Mouse (Mus musculus) myocyte (in vitro differentiated cells): ENCODE data around the gene Dph7. TPM values are rescaled to one million over a fixed set of nuclear protein-coding genes. Genes with fewer than 3 reads are reported as not detected.

Experiments
- H3K27me3 ChIP-seq: one replicate; pipeline ENCODE4 v1.6.1; 2011; ENCODE audit not compliant: control insufficient read depth, insufficient read depth, insufficient read length
- H3K36me3 ChIP-seq: one replicate; pipeline ENCODE4 v1.6.1; 2011; ENCODE audit not compliant: control insufficient read depth, insufficient read depth
- H3K4me2 ChIP-seq: one replicate; pipeline ENCODE4 v1.6.1; 2011; ENCODE audit warnings: low read depth, control low read depth
- H3K4me3 ChIP-seq: one replicate; pipeline ENCODE4 v1.5.1; 2011; ENCODE audit warnings: mild to moderate bottlenecking, control low read depth, moderate library complexity
- H3K79me2 ChIP-seq: one replicate; pipeline ENCODE4 v1.6.1; 2011; ENCODE audit not compliant: control insufficient read depth, insufficient read depth
- H3ac ChIP-seq: one replicate; pipeline ENCODE4 v1.6.1; 2011; ENCODE audit not compliant: control insufficient read depth, insufficient read length
- CEBPB ChIP-seq: IDR thresholded peaks from 2 replicates; pipeline ENCODE4 v1.6.1; 2011; ENCODE audit warnings: mild to moderate bottlenecking, moderate library complexity; ENCODE audit not compliant: poor library complexity, insufficient read depth, severe bottlenecking
- E2F4 ChIP-seq: IDR thresholded peaks from one replicate; pipeline ENCODE4 v1.6.1; 2011; ENCODE audit warnings: mild to moderate bottlenecking, control low read depth, moderate library complexity; ENCODE audit not compliant: insufficient read depth
- MAX ChIP-seq: IDR thresholded peaks from one replicate; pipeline ENCODE4 v1.6.1; 2011; ENCODE audit warnings: low read depth, mild to moderate bottlenecking, control low read depth
- MYOD1 ChIP-seq, 3 experiments: IDR thresholded peaks; one replicate each; pipeline ENCODE4 v1.6.1; 2011; ENCODE audit warnings: control low read depth in 2 of 3, low read depth in 2 of 3, mild to moderate bottlenecking in 2 of 3, moderate library complexity in 1 of 3; ENCODE audit not compliant: insufficient read length in 2 of 3, control insufficient read depth in 1 of 3
- MYOG ChIP-seq, 3 experiments: IDR thresholded peaks; one replicate each; pipeline ENCODE4 v1.6.1; 2011; ENCODE audit warnings: control low read depth in 2 of 3, low read depth in 2 of 3, mild to moderate bottlenecking in 2 of 3; ENCODE audit not compliant: insufficient read length in 2 of 3, control insufficient read depth in 1 of 3, insufficient read depth in 1 of 3
- POLR2A ChIP-seq: IDR thresholded peaks from one replicate; pipeline ENCODE4 v1.6.1; 2011; ENCODE audit warnings: low read depth, mild to moderate bottlenecking, control low read depth, moderate library complexity; ENCODE audit not compliant: insufficient read length
- POLR2AphosphoS2 ChIP-seq: IDR thresholded peaks from one replicate; pipeline ENCODE4 v1.6.1; 2011; ENCODE audit warnings: low read depth, control low read depth; ENCODE audit not compliant: insufficient read length
- REST ChIP-seq: IDR thresholded peaks from one replicate; pipeline ENCODE4 v1.6.1; 2011; ENCODE audit warnings: mild to moderate bottlenecking, control low read depth, moderate library complexity; ENCODE audit not compliant: insufficient read depth, insufficient read length
- SRF ChIP-seq: IDR thresholded peaks from one replicate; pipeline ENCODE4 v1.6.1; 2011; ENCODE audit warnings: low read depth; ENCODE audit not compliant: control insufficient read depth, insufficient read length
- TCF12 ChIP-seq: IDR thresholded peaks from one replicate; pipeline ENCODE4 v1.6.1; 2011; ENCODE audit warnings: mild to moderate bottlenecking, control low read depth; ENCODE audit not compliant: poor library complexity, insufficient read depth, severe bottlenecking
- TCF3 ChIP-seq: IDR thresholded peaks from one replicate; pipeline ENCODE4 v1.6.1; 2011; ENCODE audit warnings: low read depth, control low read depth; ENCODE audit not compliant: insufficient read length
- USF1 ChIP-seq: IDR thresholded peaks from one replicate; pipeline ENCODE4 v1.6.1; 2011; ENCODE audit warnings: low read depth, mild to moderate bottlenecking, control low read depth, moderate library complexity
- polyA plus RNA-seq: library from polyadenylated mRNA; unstranded; fragments of >200 nt; fragmentation: generic; extraction: Trizol; gene quantifications from one replicate; pipeline ENCODE4 v1.2.1, GENCODE M21; 2012; ENCODE audit warnings: missing spikeins

Dph7 gene
- polyA plus RNA-seq: 11.7 TPM

GRCm38 (mm10) chr2:24962304-24963000 lies at the start of gene Dph7:
Gene Dph7, plus strand, starts transcription at chr2:24962400.
- H3K4me2 ChIP-seq: peak within 1 kb of the TSS; percentile 85
- H3K79me2 ChIP-seq: no peaks in the 10 kb centered on the region
- peak within 1 kb of the TSS; percentile 45 for H3K4me3 ChIP-seq
- peak within 1 kb of the TSS; percentile 32 for H3ac ChIP-seq
- H3K27me3 ChIP-seq: no peaks in the 10 kb centered on the region
- H3K36me3 ChIP-seq: peaks cover 15% of the 10 kb centered on the region
- TF ChIP-seq MYOG (IDR thresholded peaks at IDR 0.05; ENCODE audit: control insufficient read depth in 1 of 3, insufficient read depth in 1 of 3, insufficient read length in 2 of 3, low read depth in 2 of 3) (peak in 1 of 3 experiments; percentile 41), SRF (no peak), MYOD1 (IDR thresholded peaks at IDR 0.05; ENCODE audit: control insufficient read depth in 1 of 3, insufficient read length in 2 of 3, low read depth in 2 of 3) (peak in 1 of 3 experiments; percentile 59), POLR2A (peak; percentile 91), MAX (no peak), CEBPB (no peak), REST (peak; percentile 23), TCF3 (no peak), TCF12 (no peak), USF1 (no peak), E2F4 (no peak), POLR2AphosphoS2 (peak; percentile 98)

DNA sequence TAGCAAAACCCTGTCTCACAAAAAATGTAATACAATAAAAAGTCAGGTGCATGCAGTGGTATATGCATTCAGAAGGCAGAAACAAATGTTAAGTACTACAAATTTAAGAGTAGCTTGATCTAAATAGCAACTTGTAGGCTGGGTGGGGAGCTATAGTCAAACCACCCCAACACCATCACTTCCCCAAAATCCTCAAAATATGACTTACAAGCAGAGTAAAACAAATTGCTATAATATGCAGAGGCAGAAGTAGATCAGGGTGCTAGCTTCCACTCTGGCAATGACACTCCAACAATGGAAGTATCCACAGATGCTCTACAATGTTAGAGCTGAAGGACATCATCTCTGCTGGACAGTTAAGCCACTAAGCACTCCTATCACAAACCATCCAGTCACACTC lies 49.6 kb upstream of the Dph7 start:
- no peak overlapping the region for H3K4me3 ChIP-seq
- no peaks in the 10 kb centered on the region for H3K27me3 ChIP-seq
- peaks cover 99% of the 10 kb centered on the region for H3K79me2 ChIP-seq
- H3K36me3 ChIP-seq: peaks cover 7% of the 10 kb centered on the region
- H3ac ChIP-seq: no peak overlapping the region
- TF ChIP-seq TCF3 (no peak), POLR2A (no peak), POLR2AphosphoS2 (no peak)
- no peak overlapping the region for H3K4me2 ChIP-seq

DNA sequence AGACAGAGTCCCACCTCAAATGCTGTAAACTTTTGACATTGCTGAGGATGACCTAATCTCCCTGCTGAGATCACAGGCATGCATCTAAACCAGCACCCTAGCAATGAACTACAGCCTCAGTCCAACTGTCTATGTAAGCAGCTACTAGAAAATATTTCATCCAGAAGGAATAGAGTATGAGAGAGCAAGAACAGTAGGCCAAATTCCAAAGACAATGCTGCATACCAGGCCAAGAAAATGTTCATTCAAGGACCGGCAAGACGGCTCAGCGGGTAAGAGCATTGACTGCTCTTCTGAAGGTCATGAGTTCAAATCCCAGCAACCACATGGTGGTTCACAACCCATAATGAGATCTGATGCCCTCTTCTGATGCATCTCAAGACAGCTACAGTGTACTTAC lies 47.4 kb upstream of the Dph7 start:
- Histone ChIP-seq H3K79me2 (peaks cover 92% of the 10 kb centered on the region), H3K27me3 (no peaks in the 10 kb centered on the region), H3K4me2 (no peak overlapping the region), H3K36me3 (peaks cover 7% of the 10 kb centered on the region), H3ac (no peak overlapping the region), H3K4me3 (no peak overlapping the region)
- no peak for TF ChIP-seq MYOG (IDR thresholded peaks at IDR 0.05; ENCODE audit: control insufficient read depth in 1 of 3, insufficient read depth in 1 of 3, insufficient read length in 2 of 3, low read depth in 2 of 3)
- TF ChIP-seq TCF12: no peak
- TF ChIP-seq USF1: no peak
- TF ChIP-seq MYOD1 (IDR thresholded peaks at IDR 0.05; ENCODE audit: control insufficient read depth in 1 of 3, insufficient read length in 2 of 3, low read depth in 2 of 3): no peak
- TF ChIP-seq REST: no peak
- no peak for TF ChIP-seq MAX
- no peak for TF ChIP-seq POLR2AphosphoS2
- TF ChIP-seq TCF3: no peak
- no peak for TF ChIP-seq E2F4
- TF ChIP-seq SRF: no peak
- TF ChIP-seq CEBPB: no peak
- no peak for TF ChIP-seq POLR2A

DNA sequence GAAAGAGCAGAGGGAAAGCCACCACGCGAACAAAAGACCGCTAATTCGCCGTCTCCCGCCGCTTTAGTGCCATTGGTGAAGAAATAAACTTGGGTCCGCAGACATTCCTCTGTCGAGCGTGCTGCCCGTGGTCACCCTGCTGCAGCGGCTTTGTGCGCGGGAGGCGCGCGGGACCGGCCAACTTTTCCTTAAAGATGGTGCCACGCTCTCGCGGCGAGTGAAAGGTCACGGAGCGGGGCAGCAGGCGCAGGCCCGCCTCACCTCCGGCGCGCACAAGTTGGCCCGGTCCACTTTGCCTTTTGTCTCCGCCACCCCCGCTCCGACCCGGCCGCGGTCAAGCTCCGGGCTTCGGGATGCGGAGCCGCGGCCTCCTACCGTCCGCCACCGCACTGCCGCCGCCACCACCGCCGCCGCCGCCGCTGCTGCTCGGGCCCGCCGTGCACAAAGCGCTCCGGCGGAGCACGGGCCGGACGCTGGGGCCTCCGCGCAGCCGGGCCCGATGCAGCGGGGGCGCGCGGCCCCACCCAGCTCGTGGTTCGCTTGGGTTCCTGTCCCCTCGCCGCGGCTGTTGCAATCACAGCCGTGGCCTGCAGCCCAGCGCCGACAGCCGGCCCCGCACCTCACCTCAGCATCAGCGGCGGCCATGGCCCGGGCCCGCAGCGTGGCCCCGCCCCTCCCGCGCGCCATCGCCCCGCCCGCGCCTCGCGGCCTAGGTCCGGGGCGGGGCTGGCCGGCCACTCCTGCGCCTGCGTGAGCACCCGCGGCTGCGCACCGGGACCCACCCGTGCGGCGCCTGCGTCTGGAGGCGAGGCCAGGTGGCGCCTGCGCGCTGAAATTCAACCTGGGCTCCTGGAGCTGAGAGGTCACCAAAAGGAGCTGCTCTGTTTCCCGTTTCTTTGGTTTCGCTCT lies 43.0 kb upstream of the Dph7 start, which contains the start of gene Ehmt1:
Ehmt1 (minus strand) TSS at position 685 of the 909 bp plus-strand sequence.
- TF ChIP-seq POLR2AphosphoS2: peak; percentile 88
- peak; percentile 93 for TF ChIP-seq POLR2A
- peak in 1 of 3 experiments; percentile 35 for TF ChIP-seq MYOD1 (IDR thresholded peaks at IDR 0.05; ENCODE audit: control insufficient read depth in 1 of 3, insufficient read length in 2 of 3, low read depth in 2 of 3)
- no peak for TF ChIP-seq TCF12
- no peak for TF ChIP-seq TCF3
- TF ChIP-seq MYOG (IDR thresholded peaks at IDR 0.05; ENCODE audit: control insufficient read depth in 1 of 3, insufficient read depth in 1 of 3, insufficient read length in 2 of 3, low read depth in 2 of 3): peak in 2 of 3 experiments; percentile 23 to 42
- peak; percentile 83 for TF ChIP-seq E2F4
- TF ChIP-seq CEBPB: no peak
- no peak for TF ChIP-seq REST
- TF ChIP-seq USF1: no peak
- TF ChIP-seq SRF: no peak
- no peak for TF ChIP-seq MAX
- Histone ChIP-seq H3K4me2 (peak within 1 kb of the TSS; percentile 89), H3ac (peak within 1 kb of the TSS; percentile 85), H3K4me3 (peak within 1 kb of the TSS; percentile 81), H3K79me2 (peaks cover 48% of the 10 kb centered on the region), H3K36me3 (no peaks in the 10 kb centered on the region), H3K27me3 (no peaks in the 10 kb centered on the region)
